Mouse (Mus musculus) spleen, adult 2 months (tissue): ENCODE measurements around the gene Ppp1cb.
"Not testable (repeated sequence)": the region's sequence is repeated elsewhere in the genome, so short reads cannot be mapped to it uniquely, and the experiment has no call there.

Experiments
- CTCF ChIP-seq: fragments of 200-500 bp; IDR thresholded peaks from 2 replicates; pipeline ENCODE4 v1.5.1; 2011; ENCODE audit warnings: mild to moderate bottlenecking, inconsistent platforms; ENCODE audit not compliant: insufficient read depth, insufficient read length, insufficient replicate concordance; ENCODE audit errors: extremely low read depth
- POLR2A ChIP-seq: fragments of 200-500 bp; IDR thresholded peaks from 2 replicates; pipeline ENCODE4 v1.6.1; 2011; ENCODE audit warnings: low read depth, low read length, inconsistent platforms

GRCm38 (mm10) chr5:32434346-32434745 is 24.3 kb upstream of the Ppp1cb start:
- TF ChIP-seq CTCF, POLR2A: not testable (repeated sequence)
